ENCODE assay signal across 16 mouse cellular contexts in the genomic region with DNA sequence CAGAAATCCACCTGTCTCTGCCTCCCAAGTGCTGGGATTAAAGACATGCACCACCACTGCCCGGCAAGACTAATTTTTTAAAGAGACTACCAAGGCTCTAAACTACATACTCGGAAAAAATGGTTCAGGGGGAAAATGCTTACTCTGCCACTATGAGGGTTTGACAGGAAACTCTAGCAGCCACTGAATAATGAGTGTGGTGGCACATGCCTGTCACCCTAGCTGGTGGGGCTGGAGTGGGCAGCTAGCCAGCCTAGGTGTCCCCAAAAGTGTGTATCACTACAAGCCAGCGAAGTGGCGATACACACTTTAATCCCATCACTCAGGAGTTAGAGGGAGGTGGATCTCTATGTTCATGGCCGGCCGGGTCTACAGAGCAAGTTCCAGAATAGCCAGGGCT. TPM values are rescaled to one million over a fixed set of nuclear protein-coding genes. Genes with fewer than 3 reads are reported as not detected.
A peak's percentile ranks its signal among the peaks of the same experiment; 100 is the strongest.
DNase-seq lines count a peak whose midpoint lies in the region; ATAC-seq and TF ChIP-seq lines count a peak whose summit lies in the region.
"Had no signal": no experiment of that assay in that cellular context is flagged by ENCODE, and none has a peak within 500 bp of the region (broad histone marks: within the 10 kb centered on the region; RNA-seq: fewer than 3 reads in every experiment).

No protein-coding gene starts in this region.

- H3K4me3 ChIP-seq in liver, adult 2 months (ENCODE audit: insufficient read depth, low read depth, low read length): no peak overlapping the region
- H3K4me3 ChIP-seq in CH12.LX (replicated peaks in 1 of 3; ENCODE audit: low read depth in 2 of 3, low read length in 2 of 3, poor library complexity in 1 of 3) (peak overlapping the region; percentile 17 to 95 (median 52)), macrophage (ENCODE audit: inconsistent target) (no peak overlapping the region)
- H3K4me3 ChIP-seq in midbrain, embryonic 11.5 days (ENCODE audit: low read depth, low read length): no peak overlapping the region
- H3K4me3 ChIP-seq: embryonic facial prominence, embryonic 12.5 days; neural tube, embryonic 12.5 days had no signal

- 88% methylated on average over 6 of the region's 6 CpGs for WGBS in liver, adult 2 months
- 66% methylated on average over 6 of the region's 6 CpGs for WGBS in macrophage (ENCODE audit: missing documents)
- 88% methylated on average over 6 of the region's 6 CpGs for WGBS in midbrain, embryonic 11.5 days

- H3K4me2 ChIP-seq in CH12.LX (ENCODE audit: insufficient read depth, low read depth, poor library complexity, severe bottlenecking): peak overlapping the region; percentile 58
- H3K4me2 ChIP-seq in midbrain, embryonic 11.5 days: no peak overlapping the region

- peaks cover 8% of the 10 kb centered on the region for H3K4me1 ChIP-seq in liver, adult 2 months (ENCODE audit: control insufficient read depth, insufficient read depth, low read length)
- peaks cover 8 to 39% of the 10 kb centered on the region in 2 experiments for H3K4me1 ChIP-seq in CH12.LX (ENCODE audit: control insufficient read depth in 1 of 2, insufficient read depth in 2 of 2)
- 0 out of 2 replicates have a peak, but pooled peaks cover 5% of the 10 kb centered on the region for H3K4me1 ChIP-seq in midbrain, embryonic 11.5 days (ENCODE audit: control insufficient read depth, insufficient read depth, low read length)

- peaks cover 21% of the 10 kb centered on the region for H3K36me3 ChIP-seq in liver, adult 2 months (ENCODE audit: control insufficient read depth, insufficient read depth, low read length)
- peaks cover 30 to 35% of the 10 kb centered on the region in 2 experiments for H3K36me3 ChIP-seq in CH12.LX (replicated peaks in 1 of 2; ENCODE audit: control insufficient read depth in 1 of 2, insufficient read depth in 1 of 2, low read length in 1 of 2)
- peaks cover 11% of the 10 kb centered on the region; the same call in 1 of the 2 replicates for H3K36me3 ChIP-seq in macrophage (ENCODE audit: inconsistent target)
- H3K36me3 ChIP-seq in midbrain, embryonic 11.5 days (ENCODE audit: control insufficient read depth, insufficient read depth, low read length): peaks cover 7% of the 10 kb centered on the region; the same call in 1 of the 2 replicates

- peak; percentile 33 for ATAC-seq in activated CD4-positive, CD25-positive, alpha-beta regulatory T cell, adult 4 months
- no peak for ATAC-seq in midbrain, embryonic 11.5 days (ENCODE audit: low FRiP score)
- ATAC-seq: intestine, postnatal 0 days had no signal

- no peak for TF ChIP-seq EP300 in CH12.LX (IDR thresholded peaks at IDR 0.05; ENCODE audit: low read length)

- TF ChIP-seq CTCF in liver, adult 2 months (IDR thresholded peaks at IDR 0.05; ENCODE audit: low read depth, low read length): no peak
- no peak for TF ChIP-seq CTCF in CH12.LX (conservative IDR thresholded peaks at IDR 0.05 in 1 of 2, IDR thresholded peaks at IDR 0.05 in 1 of 2; ENCODE audit: low read depth in 2 of 2, low read length in 2 of 2)

- no peaks in the 10 kb centered on the region for H3K27me3 ChIP-seq in liver, adult 2 months (ENCODE audit: control insufficient read depth, insufficient read depth, low read length)
- H3K27me3 ChIP-seq in CH12.LX (replicated peaks): no peaks in the 10 kb centered on the region
- H3K27me3 ChIP-seq in midbrain, embryonic 11.5 days (ENCODE audit: control insufficient read depth, insufficient read depth, low read length): no peaks in the 10 kb centered on the region
- H3K27me3 ChIP-seq: embryonic facial prominence, embryonic 12.5 days; neural tube, embryonic 12.5 days had no signal

- no peak overlapping the region for H3K27ac ChIP-seq in liver, adult 2 months (replicated peaks; ENCODE audit: insufficient read depth, low read depth, low read length)
- no peak overlapping the region for H3K27ac ChIP-seq in CH12.LX (ENCODE audit: insufficient read depth, low read depth)
- peak overlapping the region; percentile 19; the same call in 1 of the 2 replicates for H3K27ac ChIP-seq in macrophage
- no peak overlapping the region for H3K27ac ChIP-seq in midbrain, embryonic 11.5 days (ENCODE audit: low read depth, low read length)
- H3K27ac ChIP-seq: embryonic facial prominence, embryonic 12.5 days; neural tube, embryonic 12.5 days had no signal

- H3K9me3 ChIP-seq in CH12.LX (replicated peaks; ENCODE audit: low read length): no peaks in the 10 kb centered on the region
- no peaks in the 10 kb centered on the region for H3K9me3 ChIP-seq in midbrain, embryonic 11.5 days (ENCODE audit: control insufficient read depth, low read length)
- H3K9me3 ChIP-seq: embryonic facial prominence, embryonic 12.5 days; neural tube, embryonic 12.5 days had no signal

- DNase-seq in liver, adult 2 months (ENCODE audit: extremely low read depth, low read depth, low spot score): no peak
- no peak for DNase-seq in liver
- DNase-seq in CH12.LX (ENCODE audit: extremely low read depth): no peak
- no peak for DNase-seq in thymus, postnatal 14 days
- DNase-seq in midbrain, embryonic 11.5 days (ENCODE audit: low spot score, missing footprints): no peak
- DNase-seq: cerebellum, postnatal 14 days; heart, postnatal 10 days; kidney, postnatal 36 days; lung, adult 18-20 months; retina, postnatal 1 day; thymus, postnatal 4 days had no signal

- peak overlapping the region; percentile 15; the same call in 1 of the 2 replicates for H3K9ac ChIP-seq in liver, adult 2 months (ENCODE audit: low read depth, low read length)
- H3K9ac ChIP-seq in CH12.LX (ENCODE audit: insufficient read depth, low read depth): peak overlapping the region; percentile 84; the same call in 1 of the 2 replicates
- no peak overlapping the region for H3K9ac ChIP-seq in midbrain, embryonic 11.5 days (ENCODE audit: low read length)
- H3K9ac ChIP-seq: embryonic facial prominence, embryonic 12.5 days; neural tube, embryonic 12.5 days had no signal

- no peak for TF ChIP-seq RAD21 in CH12.LX (IDR thresholded peaks at IDR 0.05; ENCODE audit: low read depth, low read length)

- in situ Hi-C loops in CH12.LX (cut with MboI; ENCODE audit: low pct_ligation_motif_present, low pct_unique_long_range_greater_than_20kb, low sequenced_read_pairs): no loop called here

- H3K79me2 ChIP-seq in liver, adult 2 months (ENCODE audit: control insufficient read depth, insufficient read depth, low read length): peaks cover 14% of the 10 kb centered on the region
- H3K79me2 ChIP-seq in CH12.LX (replicated peaks; ENCODE audit: control insufficient read depth, extremely low read depth, insufficient read depth, poor library complexity, severe bottlenecking) (peaks cover 68% of the 10 kb centered on the region), macrophage (ENCODE audit: inconsistent target) (peaks cover 66% of the 10 kb centered on the region)

- no peak for TF ChIP-seq POLR2A in liver, adult 2 months (IDR thresholded peaks at IDR 0.05; ENCODE audit: extremely low read depth, insufficient read depth, low read length)
- no peak for TF ChIP-seq POLR2A in CH12.LX (IDR thresholded peaks at IDR 0.05; ENCODE audit: low read depth, low read length)

- dilution Hi-C loops in CH12.LX (cut with MboI; ENCODE audit: extremely low pct_ligation_motif_present, extremely low pct_unique_long_range_greater_than_20kb, low sequenced_read_pairs): no loop called here

TF ChIP-seq in CH12.LX, 34 proteins besides CTCF, POLR2A, EP300 and RAD21:
- no peak for TF ChIP-seq GABPA (IDR thresholded peaks at IDR 0.05; ENCODE audit: insufficient replicate concordance, low read depth, low read length)
- TF ChIP-seq BHLHE40 (IDR thresholded peaks at IDR 0.05; ENCODE audit: low read depth, low read length): peak; percentile 47; the same call in 1 of the 2 replicates

RNA-seq across cellular contexts. Expression of a gene that starts 2.0 kb away (rescaled TPM):
- total RNA-seq in liver, adult 2 months (2014; rRNA removed): 10.9 and 11.8 TPM in 2 replicates
- polyA plus RNA-seq in liver, adult 2 months (2012; rRNA removed): 5.8 and 7.2 TPM in 2 replicates
- 145 and 208 TPM in 2 replicates for total RNA-seq in CH12.LX (2012; rRNA removed)
- 110 and 114 TPM in 2 replicates for total RNA-seq in CH12.LX (2014; rRNA removed)
- polyA plus RNA-seq in CH12.LX (2012; ENCODE audit: insufficient read length, low read depth): 327 and 354 TPM in 2 replicates
- polyA plus RNA-seq in activated CD4-positive, CD25-positive, alpha-beta regulatory T cell, adult 4 months (2017; shearing (Covaris generic)): 10 to 100 TPM; 54.1 to 60.2 TPM
- 10 to 100 TPM; 27.9 to 70.6 (median 47.1) TPM for total RNA-seq in macrophage (2018; cell fraction: chromatin; rRNA removed)
- total RNA-seq in macrophage (2018; cell fraction: cytosol; rRNA removed): 10 to 100 TPM; 36.1 to 51.8 (median 44.6) TPM
- 10 to 100 TPM; 26.7 to 82.6 (median 41.2) TPM for total RNA-seq in macrophage (2018; cell fraction: nucleus; rRNA removed)
- polyA plus RNA-seq in macrophage (2018): 29.8 to 93.3 TPM (median 43.4 TPM) in 3 replicates
- polyA plus RNA-seq in midbrain, embryonic 11.5 days (2014; fragmentation: Nextera tagmentation; extraction: Ambion mirVana): 37.5 and 39.2 TPM in 2 replicates

RNA-seq across cellular contexts. Expression of a gene that starts 21.8 kb away (rescaled TPM):
- total RNA-seq in liver, adult 2 months (2014; rRNA removed): 8.3 and 8.6 TPM in 2 replicates
- polyA plus RNA-seq in liver, adult 2 months (2012; rRNA removed): 8.2 and 9.8 TPM in 2 replicates
- total RNA-seq in CH12.LX (2012; rRNA removed) (14.6 and 15.3 TPM in 2 replicates), CH12.LX (2014; rRNA removed) (12.9 and 13.3 TPM in 2 replicates)
- polyA plus RNA-seq in CH12.LX (2012; ENCODE audit: insufficient read length, low read depth) (22.5 and 23.1 TPM in 2 replicates), macrophage (2018) (28.5 to 32.9 TPM (median 28.8 TPM) in 3 replicates)
- polyA plus RNA-seq in activated CD4-positive, CD25-positive, alpha-beta regulatory T cell, adult 4 months (2017; shearing (Covaris generic)): 1 to 10 TPM; 4.1 to 6.0 TPM
- total RNA-seq in macrophage (2018; cell fraction: chromatin; rRNA removed): 10 to 100 TPM; 10.3 to 50.0 (median 30.8) TPM
- 10 to 100 TPM; 20.0 to 34.5 (median 29.5) TPM for total RNA-seq in macrophage (2018; cell fraction: cytosol; rRNA removed)
- 10 to 100 TPM; 13.1 to 38.8 (median 23.5) TPM for total RNA-seq in macrophage (2018; cell fraction: nucleus; rRNA removed)
- 56.2 and 61.1 TPM in 2 replicates for polyA plus RNA-seq in midbrain, embryonic 11.5 days (2014; fragmentation: Nextera tagmentation; extraction: Ambion mirVana)

RNA-seq across cellular contexts. Expression of a gene that starts 51.0 kb away (rescaled TPM):
- total RNA-seq in liver, adult 2 months (2014; rRNA removed): 41.6 and 53.6 TPM in 2 replicates
- polyA plus RNA-seq in liver, adult 2 months (2012; rRNA removed): 8.1 and 10.3 TPM in 2 replicates
- 47.2 and 50.5 TPM in 2 replicates for total RNA-seq in CH12.LX (2012; rRNA removed)
- total RNA-seq in CH12.LX (2014; rRNA removed): 58.7 and 69.2 TPM in 2 replicates
- 73.5 and 74.4 TPM in 2 replicates for polyA plus RNA-seq in CH12.LX (2012; ENCODE audit: insufficient read length, low read depth)
- polyA plus RNA-seq in activated CD4-positive, CD25-positive, alpha-beta regulatory T cell, adult 4 months (2017; shearing (Covaris generic)): 10 to 100 TPM; 91.8 to 100.0 TPM
- total RNA-seq in macrophage (2018; cell fraction: chromatin; rRNA removed): 100 to 1,000 TPM; 101 to 362 (median 266) TPM
- total RNA-seq in macrophage (2018; cell fraction: cytosol; rRNA removed): 10 to 100 TPM; 27.7 to 57.3 (median 42.6) TPM
- total RNA-seq in macrophage (2018; cell fraction: nucleus; rRNA removed): 100 to 1,000 TPM in 24 of 26 experiments, 10 to 100 TPM in 2; 89.4 to 238 (median 144) TPM
- 43.9 to 56.0 TPM (median 44.3 TPM) in 3 replicates for polyA plus RNA-seq in macrophage (2018)
- 127 and 143 TPM in 2 replicates for polyA plus RNA-seq in midbrain, embryonic 11.5 days (2014; fragmentation: Nextera tagmentation; extraction: Ambion mirVana)

Comparison
In these comparisons a context has a peak if more than half of its experiments do, and no peak if none do; other contexts are left out.
1. H3K4me3 ChIP-seq: peak in CH12.LX (3 of 3); none in liver, adult 2 months (single experiment), macrophage (single experiment) and midbrain, embryonic 11.5 days (single experiment).